Mouse (Mus musculus): Measurements from ENCODE around the gene Mgat3.

Mgat3 gene

GRCm38 (mm10) chr15:80173001-80173771 lies at the start of gene Mgat3:
Gene Mgat3 (plus strand): TSS chr15:80173721.
- no peak for DNase-seq (ENCODE audit: extremely low spot score, low read depth, low spot score)

GRCm38 (mm10) chr15:80124651-80125050 lies 48.9 kb upstream of the Mgat3 start:
- DNase-seq (ENCODE audit: extremely low spot score, low read depth, low spot score) = no peak

DNA sequence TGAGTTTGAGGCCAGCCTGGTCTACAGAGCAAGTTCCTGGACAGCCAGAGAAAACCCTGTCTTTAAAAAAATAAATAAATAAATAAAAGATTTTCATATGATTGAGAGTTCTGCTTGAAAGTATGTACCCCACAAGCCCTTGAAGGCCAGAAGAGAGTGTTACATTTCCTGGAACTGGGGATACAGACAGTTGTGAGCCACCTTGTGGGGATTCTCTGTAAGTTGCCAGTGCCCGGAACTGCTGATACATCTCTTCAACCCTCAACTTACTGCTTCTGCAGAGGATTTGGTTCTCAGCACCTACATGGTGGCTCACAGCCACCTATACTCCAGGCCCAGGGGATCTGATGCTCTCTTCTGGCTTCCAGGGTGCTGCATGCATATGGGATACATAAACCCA lies 46.3 kb upstream of the Mgat3 start:
- no peak for DNase-seq (ENCODE audit: extremely low spot score, low read depth, low spot score)

DNA sequence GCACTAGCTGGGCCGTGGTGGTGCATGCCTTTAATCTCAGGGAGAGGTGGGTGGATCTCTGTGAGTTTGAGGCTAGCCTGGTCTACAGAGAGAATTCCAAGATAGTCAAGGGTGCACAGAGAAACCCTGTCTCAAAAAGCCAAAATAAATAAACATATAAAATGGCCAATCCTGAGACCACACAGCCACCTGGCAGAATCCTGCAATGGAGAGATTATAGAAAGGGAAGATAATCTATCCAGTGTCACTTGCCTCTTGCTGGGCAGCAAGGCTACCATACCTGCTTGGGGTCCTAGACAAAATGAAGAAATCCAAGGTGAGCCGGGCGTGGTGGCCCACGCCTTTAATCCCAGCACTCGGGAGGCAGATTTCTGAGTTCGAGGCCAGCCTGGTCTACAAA lies 43.5 kb upstream of the Mgat3 start:
- DNase-seq (ENCODE audit: extremely low spot score, low read depth, low spot score) = no peak

DNA sequence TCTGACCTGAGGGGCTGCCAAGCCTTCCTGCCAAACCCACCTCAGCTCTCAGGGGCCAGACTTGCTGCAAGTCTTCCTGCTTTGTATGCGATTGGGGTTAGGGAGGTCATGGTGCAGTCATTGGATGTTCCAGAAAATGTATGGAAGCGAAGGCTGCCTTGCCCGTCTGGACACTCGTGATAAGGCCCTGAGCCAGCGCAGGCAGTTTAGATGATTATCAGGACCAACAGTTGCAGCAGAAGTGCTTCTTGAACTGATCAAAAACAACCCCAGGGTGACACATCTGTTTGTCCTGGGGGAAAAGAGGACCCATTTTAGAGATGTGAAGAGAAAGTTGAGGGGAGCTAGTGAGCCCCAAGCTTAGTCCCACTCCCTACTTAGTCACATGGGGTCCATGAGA lies 42.8 kb upstream of the Mgat3 start:
- no peak for DNase-seq (ENCODE audit: extremely low spot score, low read depth, low spot score)

- no peak for DNase-seq (ENCODE audit: extremely low spot score, low read depth, low spot score)
These were observed 42.1 kb upstream of the Mgat3 start for GRCm38 (mm10) chr15:80131421-80131820.

- DNase-seq (ENCODE audit: extremely low spot score, low read depth, low spot score) = no peak
These were observed 41.1 kb upstream of the Mgat3 start for GRCm38 (mm10) chr15:80132452-80132851.

DNA sequence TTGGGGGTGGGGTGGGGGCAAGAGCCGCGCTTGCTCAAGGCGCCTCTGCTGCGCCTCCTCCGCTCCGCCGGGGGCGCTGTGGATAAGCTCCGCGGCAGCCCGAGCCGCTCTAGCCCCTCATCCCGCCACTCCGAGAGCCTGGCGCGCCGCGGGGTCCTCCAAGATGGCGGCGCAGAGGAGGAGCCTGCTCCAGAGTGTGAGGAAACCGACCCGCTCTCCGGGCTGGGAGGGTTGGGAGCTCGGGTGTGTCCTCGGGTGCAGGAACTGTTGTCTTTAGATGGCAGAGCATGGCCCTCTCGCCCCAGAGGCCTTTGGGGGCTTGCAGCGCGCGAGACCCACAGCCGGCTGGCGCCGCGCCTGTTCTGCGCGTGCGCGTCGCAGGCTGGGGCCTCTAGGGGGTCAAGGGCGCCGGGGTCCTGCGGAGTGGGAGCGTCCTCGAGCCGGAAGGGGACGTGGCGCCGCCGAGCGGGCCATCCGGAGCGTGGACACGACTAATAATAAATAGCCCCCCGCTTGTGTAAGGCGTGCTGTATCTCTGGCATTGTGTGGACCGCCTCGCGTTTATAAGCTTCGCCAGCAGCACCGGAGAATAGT lies 40.4 kb upstream of the Mgat3 start, which contains the start of gene Tab1:
Gene Tab1, plus strand, starts transcription at position 135 of the 594 bp plus-strand sequence.
- peak; percentile 57 for DNase-seq (ENCODE audit: extremely low spot score, low read depth, low spot score)

GRCm38 (mm10) chr15:80133682-80134449 lies 39.7 kb upstream of the Mgat3 start:
- peak; percentile 2 for DNase-seq (ENCODE audit: extremely low spot score, low read depth, low spot score)

- no peak for DNase-seq (ENCODE audit: extremely low spot score, low read depth, low spot score)
These were observed 39.1 kb upstream of the Mgat3 start for GRCm38 (mm10) chr15:80134450-80134847.

GRCm38 (mm10) chr15:80135499-80135898 lies 38.0 kb upstream of the Mgat3 start:
- no peak for DNase-seq (ENCODE audit: extremely low spot score, low read depth, low spot score)

DNA sequence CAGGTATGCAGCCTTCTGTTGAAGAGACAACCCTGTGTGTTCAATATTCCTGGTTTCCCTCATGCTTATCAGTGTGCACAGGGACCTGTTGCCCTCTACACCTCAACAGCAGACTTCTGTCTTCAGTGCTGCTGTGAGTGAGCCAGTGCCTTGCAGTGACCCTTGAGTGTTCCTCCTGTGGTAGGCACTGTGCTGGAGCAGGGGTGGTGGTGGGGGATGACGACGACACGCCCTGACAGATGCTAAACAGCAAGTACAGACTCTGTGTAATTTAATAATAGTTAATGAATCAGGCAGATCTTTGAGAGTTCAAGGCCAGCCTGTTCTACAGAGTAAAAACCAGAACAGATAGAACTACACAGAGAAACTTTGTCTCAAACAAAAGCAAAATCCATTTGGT lies 36.9 kb upstream of the Mgat3 start:
- DNase-seq (ENCODE audit: extremely low spot score, low read depth, low spot score) = no peak

DNA sequence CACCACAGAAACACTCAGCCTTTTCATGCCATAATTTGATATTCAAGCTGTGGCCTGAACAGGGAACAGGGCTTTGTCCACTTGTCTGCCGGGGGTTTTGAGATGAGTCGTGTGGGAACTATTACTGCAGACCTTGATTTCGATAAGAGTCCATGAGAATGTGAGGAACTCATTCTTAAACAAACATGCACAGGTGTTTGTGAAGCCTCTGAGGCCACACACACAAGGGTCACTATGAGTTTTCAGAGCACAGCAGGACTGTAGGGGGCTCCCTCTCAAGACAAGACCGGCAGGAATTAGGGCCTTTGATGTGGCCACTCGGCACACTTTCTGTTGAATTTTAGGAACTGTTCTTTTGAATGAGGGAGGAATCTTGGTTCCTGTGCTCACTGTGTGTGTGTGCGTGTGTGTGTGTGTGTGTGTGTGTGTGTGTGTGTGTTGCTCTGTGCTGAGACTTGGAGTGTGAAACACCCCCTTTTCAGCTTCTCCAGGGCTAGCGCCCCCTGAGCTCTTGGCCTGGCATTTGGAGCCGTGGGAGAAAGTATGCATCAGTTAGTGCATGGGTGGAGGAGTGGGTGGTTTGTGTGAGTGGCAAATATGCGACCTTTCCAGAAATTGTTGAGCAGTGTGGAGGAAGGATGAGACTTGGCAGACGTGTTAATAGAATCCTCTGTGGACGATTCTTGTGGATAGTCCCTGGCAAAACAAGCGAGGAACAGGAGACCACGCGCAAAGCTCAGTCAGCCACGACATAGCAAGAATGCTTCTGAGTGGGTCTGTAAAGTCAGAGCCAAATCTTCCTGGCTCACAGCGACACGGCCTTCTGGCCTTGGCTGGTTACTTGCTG lies 35.4 kb upstream of the Mgat3 start:
- DNase-seq (ENCODE audit: extremely low spot score, low read depth, low spot score) = no peak

GRCm38 (mm10) chr15:80140302-80140701 lies 33.2 kb upstream of the Mgat3 start:
- DNase-seq (ENCODE audit: extremely low spot score, low read depth, low spot score) = no peak

DNA sequence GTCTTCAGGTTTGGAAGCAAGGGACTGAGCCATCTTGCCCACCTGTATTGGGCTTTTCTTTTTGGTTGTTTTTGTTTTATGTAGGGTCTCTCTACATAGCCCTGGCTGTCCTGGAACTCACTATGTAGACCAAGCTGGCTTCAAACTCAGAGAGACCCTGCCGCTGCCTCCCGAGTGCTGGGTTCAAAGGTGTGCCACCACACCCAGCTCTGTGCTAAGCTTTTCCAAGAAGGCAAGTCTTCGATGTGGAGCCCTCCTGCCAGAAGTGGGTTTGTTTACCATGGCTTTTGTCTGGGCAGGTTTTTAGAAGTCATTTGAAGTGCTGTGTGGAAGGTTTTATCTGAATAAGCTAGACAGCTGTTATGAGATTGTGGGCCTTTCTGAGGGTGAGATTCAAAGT lies 32.6 kb upstream of the Mgat3 start:
- DNase-seq (ENCODE audit: extremely low spot score, low read depth, low spot score) = no peak

DNA sequence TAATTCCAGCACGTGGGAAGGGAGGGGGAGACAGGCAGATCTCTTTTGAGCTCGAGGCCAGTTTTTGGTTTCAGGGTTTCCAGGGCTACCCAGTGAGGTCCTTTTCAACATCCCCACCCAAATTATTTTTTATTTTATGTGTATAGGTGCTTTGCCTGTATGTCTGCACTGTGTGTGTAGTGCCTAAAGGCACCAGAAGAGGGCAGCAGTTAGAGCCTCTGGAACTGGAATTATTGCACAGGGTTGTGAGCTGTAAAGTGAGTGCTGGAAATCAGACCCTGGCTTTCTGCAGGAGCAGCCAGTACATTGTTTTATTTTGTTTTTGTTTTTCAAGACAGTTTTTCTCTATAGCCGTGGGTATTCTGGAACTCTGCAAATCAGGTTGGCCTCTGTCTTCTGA lies 31.4 kb upstream of the Mgat3 start:
- no peak for DNase-seq (ENCODE audit: extremely low spot score, low read depth, low spot score)

GRCm38 (mm10) chr15:80143760-80144159 lies 29.8 kb upstream of the Mgat3 start:
- no peak for DNase-seq (ENCODE audit: extremely low spot score, low read depth, low spot score)

DNA sequence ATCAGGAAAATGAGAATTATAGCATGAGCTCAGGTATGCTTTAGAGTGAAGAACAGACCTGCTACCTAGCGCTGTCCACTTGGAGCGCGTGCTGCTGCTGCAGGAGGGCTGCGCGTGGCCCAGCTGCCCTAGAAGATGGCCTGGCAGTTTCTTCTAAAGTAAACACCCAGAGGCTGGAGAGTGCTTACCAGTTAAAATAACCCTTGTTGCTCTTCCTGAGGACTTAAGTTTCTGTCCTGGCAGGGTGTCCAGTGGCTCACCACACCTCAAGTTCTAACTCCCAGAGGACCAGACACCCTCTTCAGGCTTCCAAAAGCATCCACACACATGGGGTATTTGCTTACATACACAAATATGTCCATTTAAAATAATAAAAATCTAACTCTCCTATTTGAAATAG lies 28.1 kb upstream of the Mgat3 start:
- DNase-seq (ENCODE audit: extremely low spot score, low read depth, low spot score) = no peak

DNA sequence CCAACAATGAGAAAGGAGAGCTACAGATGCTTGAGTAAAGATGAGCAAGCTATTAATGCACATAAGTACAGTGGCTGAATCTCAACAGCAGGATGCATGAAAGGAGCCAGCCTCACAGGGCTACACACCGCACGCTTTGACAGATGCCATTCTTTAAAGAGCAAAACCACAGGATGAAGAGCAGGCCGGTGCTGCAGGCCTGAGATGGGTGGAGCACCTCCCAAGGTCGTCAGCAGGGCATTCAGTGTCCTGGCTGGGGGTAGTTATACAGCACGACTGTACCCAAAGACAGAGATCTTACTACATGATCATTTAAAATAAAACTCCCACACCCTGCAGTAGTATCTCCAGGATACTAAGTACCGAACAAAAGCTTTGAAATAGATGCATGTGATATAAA lies 27.4 kb upstream of the Mgat3 start:
- DNase-seq (ENCODE audit: extremely low spot score, low read depth, low spot score) = no peak

DNA sequence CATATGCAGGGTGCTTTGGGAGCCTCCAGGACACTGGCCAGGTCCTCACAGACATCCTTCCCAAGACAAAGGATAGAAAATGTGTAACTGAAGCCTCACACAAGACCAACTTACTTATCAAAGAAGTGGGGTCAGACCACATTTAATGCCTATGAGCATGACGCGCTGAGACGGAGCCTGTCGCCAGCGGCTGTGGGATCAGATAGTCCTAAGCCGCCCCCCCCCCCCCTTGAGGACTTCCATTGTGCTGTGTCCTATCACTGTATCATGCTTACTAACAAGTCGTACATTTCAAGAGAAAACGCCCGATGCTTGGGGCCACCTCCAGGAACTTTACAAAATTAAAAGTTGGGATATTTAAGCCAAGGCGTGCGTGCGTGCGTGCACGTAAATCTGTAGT lies 26.4 kb upstream of the Mgat3 start:
- no peak for DNase-seq (ENCODE audit: extremely low spot score, low read depth, low spot score)

DNA sequence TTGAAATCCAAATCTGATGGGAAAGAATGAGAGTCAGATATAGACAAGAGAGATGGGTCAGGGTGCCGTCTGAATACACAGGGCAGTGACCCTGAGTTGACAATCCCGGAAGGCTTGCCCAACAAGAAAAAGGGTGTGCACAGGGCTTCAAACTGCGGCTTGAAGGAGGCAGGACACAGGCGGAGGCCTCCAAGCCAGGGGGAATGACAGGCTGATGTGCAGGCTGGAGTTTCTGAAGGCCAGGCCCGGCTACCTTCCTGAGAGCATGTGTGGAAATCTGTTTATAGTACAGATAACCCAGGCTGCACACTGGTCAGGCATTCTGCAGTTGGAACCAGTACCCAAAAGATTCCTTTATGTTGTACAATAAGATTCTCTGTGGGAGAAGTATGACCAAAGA lies 26.0 kb upstream of the Mgat3 start:
- DNase-seq (ENCODE audit: extremely low spot score, low read depth, low spot score) = no peak

Measured in hindlimb bud, embryonic 11.5 days (tissue).